Mouse (Mus musculus) ZHBTc4 (cell line): Measurements from ENCODE around the gene Tmprss13.

Experiments used
- DNase-seq: peaks from one replicate; pipeline ENCODE4 v3.0.0-alpha.2; 2011; ENCODE audit warnings: low read depth, low spot score

Gene Tmprss13

GRCm38 (mm10) chr9:45318855-45319254, at the start of gene Tmprss13:
Tmprss13 (plus strand) TSS chr9:45319100.
- peak; percentile 39 for DNase-seq

DNA sequence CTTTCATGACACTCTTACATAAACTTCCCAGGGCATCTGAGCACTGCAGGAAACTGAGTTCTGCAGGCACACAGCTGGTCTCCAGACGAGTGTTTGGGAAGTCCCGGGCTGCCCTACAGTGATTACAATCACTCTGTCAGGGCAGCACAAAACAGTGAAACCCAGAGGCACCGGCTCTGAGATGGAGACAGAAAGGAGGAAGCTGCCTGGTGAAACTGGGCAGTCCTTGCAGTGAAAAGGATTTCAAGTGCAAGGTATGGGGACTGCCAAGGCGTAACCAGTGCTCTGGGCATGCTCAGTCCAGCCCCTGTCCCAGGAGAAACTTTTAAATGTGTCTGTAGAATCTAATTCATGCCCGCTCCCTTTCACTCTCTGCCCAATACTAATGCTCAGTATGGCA, 46.7 kb upstream of the Tmprss13 start:
- DNase-seq, result no peak

DNA sequence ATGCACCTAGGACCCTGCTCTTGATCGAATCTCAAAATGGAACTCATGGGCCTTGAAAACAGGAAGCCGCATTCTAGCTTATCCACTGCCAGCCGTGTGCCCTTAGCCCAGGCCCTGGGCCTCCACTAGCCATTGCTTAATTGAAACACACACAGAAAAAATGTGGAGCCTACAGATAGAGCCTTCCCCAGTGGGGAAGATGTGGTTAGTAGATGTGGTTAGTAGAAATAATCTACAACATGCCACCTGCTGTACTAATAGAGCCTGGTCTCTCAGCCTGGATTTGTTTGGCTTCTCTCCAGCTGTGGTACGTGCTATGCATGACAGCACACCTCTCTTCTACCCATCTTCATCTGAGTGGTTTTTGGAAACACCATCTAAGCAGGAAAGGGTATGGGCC, 44.7 kb upstream of the Tmprss13 start:
- no peak for DNase-seq

DNA sequence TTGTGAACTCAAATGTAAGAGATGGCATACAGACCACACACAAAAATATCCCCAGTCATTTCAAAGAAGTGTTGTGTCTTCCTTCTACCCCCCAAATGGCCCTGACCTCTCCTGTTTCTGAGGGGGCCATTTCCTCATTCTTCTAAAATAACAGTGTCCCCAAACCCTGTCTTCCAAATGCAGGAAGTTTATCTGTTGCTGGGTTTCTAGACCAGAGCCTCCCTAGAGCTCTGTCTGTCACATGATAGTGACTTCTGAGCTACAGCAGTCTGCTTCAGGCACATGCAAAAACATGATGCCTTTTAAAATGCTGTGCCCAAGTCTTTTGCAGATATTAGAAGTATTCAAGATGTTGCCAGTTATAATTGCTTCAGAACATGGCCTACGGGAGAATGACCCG, 44.3 kb upstream of the Tmprss13 start:
- DNase-seq, result no peak

DNA sequence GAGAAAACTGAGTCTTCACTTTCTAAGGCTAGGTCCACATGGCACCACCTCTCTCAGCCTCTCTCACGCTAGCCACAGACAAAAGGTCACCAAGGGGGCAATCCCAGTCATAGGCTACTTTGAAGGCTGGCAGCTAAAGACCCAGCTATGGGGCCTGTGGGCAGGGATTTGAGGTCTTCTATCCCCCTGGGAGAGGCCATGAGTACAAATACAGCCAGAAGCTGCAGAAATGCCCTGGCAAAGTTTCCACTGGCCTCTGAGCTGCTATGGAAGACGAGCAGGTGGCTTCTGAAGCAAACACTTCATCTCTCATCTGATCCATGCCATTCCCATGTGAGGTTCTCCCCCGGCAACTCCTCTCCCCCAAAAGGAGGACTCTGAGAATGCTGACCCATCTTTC, 38.8 kb upstream of the Tmprss13 start:
- DNase-seq, result no peak

DNA sequence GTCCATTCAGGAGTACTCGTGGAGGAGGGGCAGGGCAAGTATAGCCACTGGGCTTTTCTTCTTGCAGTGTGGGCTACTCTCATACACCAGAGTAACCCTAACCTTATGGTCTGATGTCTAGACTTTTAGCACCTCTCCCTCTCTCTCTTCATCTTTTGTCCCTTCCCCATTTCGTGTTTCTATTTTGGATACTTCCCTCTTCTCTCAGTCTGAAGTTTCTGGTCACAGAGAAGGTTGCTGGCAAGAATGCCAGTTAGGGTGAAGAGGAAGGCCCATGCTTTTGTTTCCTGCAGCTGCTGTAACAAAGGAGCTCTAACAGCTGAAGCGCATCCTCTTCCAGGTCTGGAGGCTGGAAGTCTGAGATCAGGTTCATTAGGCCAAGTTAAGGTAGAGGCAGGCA, 38.0 kb upstream of the Tmprss13 start:
- DNase-seq, result no peak

DNA sequence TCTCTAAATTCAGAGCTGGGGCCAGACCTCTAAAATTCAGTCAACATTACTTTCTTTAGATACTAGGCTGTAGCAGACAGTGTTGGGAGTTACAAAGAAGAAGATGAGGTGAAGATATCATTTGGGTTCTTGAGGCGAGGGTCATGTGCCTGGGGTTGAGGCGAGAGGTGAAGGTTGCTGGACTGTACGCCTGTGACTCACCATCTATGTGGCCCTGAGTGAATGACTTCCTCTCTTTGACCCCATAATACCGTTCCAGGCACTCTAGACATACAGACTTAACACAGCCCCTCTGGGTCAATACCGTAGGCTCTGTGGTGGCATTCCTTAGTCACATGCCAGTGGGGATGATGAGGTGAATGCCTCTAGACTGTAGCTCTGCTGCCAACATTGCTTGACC, 36.4 kb upstream of the Tmprss13 start:
- no peak for DNase-seq

GRCm38 (mm10) chr9:45291481-45292168, 27.3 kb upstream of the Tmprss13 start:
- no peak for DNase-seq

DNA sequence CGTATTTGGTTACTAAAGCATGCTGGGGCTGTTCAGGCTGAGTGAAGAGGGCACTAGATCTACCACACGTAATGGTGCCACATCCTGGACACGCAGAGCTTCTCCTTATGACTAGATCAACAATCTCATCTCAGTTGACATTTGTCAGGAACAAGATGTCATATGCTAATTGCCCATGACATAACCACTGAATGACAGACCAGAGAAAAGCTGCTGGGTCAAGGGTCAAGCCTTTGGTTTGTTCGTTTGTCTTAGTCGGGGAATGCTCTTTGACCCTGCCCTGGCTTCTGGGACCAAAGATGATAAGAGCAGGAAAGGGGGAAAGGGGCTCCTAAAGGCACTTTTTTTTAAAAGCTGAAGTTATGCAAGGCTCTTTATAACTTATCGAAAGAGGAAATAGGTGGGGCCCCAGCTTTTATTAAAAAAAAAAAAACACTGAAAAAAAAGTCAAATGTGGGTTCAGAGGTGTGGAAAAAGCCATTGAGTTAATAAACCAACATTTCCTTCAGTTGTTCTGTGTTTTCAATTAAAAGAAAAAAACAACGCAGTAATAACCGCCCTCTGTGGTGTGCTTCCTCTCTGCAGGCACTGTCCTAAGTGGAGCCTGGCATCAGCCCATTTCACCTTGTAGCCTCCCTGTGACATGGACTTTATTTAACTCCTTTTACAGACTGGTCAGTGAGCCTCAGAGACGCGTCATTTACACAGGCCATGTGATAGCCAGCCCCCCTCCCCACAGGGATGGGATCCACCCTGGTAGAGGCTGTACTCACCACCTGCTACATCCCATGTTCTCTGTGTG, 24.5 kb upstream of the Tmprss13 start:
- no peak for DNase-seq

- DNase-seq, result peak; percentile 85
These were observed 19.5 kb upstream of the Tmprss13 start for GRCm38 (mm10) chr9:45299231-45300006.

DNA sequence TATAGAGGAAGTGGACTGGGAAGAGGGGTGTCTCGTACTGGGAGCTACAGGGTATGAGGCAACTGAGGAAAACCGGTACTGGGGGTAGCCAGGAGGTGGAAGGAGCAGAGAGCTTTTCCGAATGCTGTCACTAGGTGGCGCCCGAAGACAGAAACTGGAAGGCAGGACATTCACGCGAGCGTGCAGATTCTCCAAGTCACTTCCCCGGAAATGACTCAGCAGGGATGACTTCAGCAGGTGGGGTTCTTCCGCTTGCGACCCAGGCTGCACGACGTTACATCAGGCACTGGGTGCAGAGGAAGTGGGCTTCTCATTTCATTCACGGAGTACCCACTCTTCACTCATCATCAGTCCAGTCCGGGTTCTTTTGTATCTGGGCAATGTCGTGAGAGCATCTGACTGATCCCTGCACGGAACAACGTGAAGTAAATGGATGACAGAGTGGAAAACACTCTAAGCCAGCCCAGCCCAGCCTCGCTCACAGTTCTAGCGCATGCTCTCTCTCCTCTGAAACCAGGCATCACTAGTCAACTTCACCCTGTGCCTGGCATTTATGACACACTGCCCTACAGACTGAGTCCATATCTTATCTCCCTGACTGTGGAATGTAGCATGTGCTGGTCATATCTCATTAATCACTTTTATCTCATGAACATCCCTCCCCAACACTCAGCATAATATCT, 18.3 kb upstream of the Tmprss13 start:
- peak; percentile 97 for DNase-seq

GRCm38 (mm10) chr9:45301771-45302170, 17.1 kb upstream of the Tmprss13 start:
- DNase-seq, result peak; percentile 56

DNA sequence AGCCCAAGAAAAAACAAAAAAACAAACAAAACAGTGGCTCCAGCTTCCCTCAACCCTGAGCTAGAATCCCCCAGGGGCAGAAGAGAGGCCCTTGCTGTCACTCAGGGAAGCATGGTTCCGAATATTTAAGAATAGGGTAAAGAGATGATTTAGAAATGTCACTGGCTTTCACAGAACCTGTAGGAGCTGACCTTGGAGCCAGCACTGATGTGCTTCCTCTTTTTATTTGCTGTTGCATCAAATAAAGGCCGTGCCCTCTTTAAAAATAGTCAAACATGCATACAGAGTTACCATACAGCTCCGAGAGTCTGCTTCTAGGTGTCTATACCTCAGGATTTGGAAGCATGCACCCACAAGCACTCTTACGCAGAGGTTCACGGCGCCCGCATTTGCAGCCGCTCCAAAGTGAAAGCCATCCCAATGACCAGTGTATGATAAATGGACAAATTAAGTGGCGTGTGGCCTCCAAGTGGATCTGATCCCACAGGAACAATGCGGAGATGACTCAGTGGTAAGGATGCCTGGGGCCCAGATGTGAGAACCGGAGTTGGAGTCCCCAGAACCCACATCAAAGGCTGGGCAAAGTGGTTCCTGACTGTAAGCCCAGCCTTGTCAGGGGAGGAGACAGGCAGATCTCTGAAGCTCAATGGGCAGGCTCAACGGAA, 12.0 kb upstream of the Tmprss13 start:
- no peak for DNase-seq

DNA sequence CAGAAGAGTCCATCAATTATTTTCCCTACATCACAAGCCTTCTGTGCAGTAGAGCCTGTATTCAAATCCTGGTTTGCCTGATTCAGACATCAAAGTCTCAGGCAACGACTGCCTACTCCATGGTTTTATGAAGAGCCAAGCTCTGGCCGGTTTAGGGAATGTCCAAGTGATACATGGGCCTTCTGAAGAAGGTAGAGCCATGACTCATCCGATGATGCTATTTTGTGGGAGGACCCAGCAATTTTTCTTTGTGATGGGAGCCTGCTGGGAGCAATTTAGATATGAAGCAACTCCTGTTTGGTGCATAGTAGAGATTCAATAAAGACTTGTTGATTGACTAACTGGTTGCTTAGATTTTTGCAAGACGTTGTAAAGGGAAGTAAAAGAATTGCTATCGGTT, 10.4 kb upstream of the Tmprss13 start:
- no peak for DNase-seq

DNA sequence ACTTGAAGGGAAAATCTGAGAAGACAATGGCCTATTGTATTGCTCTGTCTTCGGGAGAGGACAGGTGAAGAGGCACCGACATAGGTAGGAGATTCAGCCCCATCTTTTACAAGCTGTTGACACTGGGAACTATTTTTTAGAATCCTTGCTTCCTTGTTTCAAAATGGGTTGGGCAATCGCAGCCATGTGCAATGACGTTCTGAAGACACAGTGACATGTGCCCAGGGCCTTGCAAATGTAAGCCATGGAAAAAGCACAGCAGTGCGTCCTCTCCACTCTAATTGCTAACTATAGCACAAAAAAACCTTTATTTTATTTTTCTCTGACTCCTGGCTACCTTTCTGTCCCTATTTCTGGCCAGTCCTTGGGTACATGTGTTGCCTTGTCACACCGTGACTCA, 7.0 kb upstream of the Tmprss13 start:
- DNase-seq, result no peak

DNA sequence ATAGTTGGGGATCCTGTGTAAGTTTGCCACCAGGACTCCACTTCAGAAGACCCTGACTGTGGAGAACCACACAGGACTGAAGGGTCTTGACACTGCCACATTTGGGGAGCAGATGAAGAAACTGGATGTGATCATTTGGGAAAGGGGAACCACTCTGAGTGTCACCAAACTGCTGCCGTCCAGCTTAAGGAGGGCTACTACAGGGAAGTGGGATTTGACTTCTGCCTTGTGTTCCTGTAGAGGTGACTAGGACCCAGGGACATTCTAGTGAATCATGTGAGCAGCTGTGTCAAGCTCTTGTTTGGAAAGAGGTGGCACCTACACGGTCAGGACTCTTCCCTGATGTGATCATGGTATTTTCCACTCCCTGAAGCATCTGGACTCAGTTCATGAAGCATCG, 5.0 kb upstream of the Tmprss13 start:
- no peak for DNase-seq

GRCm38 (mm10) chr9:45317635-45318034, 1.3 kb upstream of the Tmprss13 start:
- DNase-seq, result no peak

DNA sequence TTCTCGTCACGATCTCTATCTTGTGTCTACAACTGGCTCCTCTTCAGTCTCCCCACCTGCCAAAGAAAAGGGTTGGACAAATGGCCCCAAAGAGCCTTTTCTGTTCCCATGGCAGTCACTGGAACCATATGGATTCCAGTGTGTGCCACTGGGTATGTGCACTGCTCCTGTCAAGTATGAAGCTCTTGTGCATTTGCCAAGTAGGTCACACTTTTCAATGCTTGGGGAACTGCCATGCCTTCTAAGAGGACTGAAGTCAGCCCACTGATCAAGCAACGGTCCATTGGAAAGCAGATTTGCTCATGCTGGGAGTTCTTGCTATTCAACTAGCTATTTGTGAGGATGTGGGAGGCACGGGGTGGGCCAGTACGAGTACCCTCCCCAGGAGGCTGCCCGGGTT, 2.6 kb downstream of the Tmprss13 start:
- no peak for DNase-seq

DNA sequence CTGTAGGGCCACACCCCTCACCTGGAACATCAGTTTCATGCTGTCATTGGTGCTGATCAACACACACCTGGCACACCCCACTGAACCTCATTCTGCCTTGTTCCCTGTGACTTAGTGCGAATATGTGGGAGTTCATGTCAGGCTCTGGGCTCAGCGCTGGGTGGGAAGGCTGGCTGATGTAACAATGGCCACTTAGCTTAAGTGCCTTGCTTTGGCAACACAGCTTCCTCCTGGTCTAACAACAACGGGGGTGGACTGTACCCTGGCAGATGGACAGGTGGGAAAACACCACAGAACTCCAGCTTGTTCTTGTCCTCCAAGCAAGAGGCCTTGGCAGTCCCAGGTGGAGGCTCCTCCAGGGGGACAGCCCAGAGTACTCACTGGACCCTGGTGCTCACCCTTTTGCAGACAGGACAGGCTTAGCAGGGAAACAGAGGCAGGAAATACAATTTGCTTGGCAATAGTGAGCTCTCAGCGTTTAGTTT, 3.1 kb downstream of the Tmprss13 start:
- no peak for DNase-seq

- DNase-seq, result no peak
These were observed 7.5 kb downstream of the Tmprss13 start for GRCm38 (mm10) chr9:45326390-45326789.

GRCm38 (mm10) chr9:45328263-45328662, 9.4 kb downstream of the Tmprss13 start:
- no peak for DNase-seq
